Mouse (Mus musculus): ENCODE measurements at regions not wholly inside any gene's neighbourhood (a gene's known extent, or its start where the extent isn't known, plus 50 kb on each side); places are given as distances from the start of the nearest gene placed in this dataset.

DNA sequence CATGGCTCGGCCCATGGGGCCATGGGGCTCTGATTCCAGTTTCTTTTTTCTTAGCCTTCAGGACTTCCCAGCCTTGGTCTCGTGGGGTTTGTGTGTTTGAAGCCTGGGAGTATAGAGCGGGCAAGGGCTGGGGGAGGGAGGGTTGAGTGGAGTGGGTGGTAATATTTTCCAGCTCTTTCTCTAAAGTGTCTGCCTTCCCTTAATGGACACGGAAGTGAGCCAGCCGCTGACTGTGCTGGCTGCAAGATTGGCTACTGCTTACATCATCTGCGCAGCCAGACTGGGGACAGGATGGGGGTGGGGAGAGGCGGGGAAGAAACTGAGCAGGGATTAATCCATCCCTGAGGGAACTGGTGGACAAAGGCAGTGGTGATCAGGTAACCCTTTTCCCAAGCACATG lies 52.3 kb downstream of the Tnp1 start:
- no peaks in the 10 kb centered on the region for H3K9me3 ChIP-seq (ENCODE audit: control insufficient read depth, low read length)
- no peak overlapping the region for H3K4me3 ChIP-seq (ENCODE audit: low read length)
- peak overlapping the region; percentile 28 for H3K4me2 ChIP-seq (ENCODE audit: low read depth, low read length)
- peak overlapping the region; percentile 78 for H3K27ac ChIP-seq (ENCODE audit: low read length)
- H3K36me3 ChIP-seq (ENCODE audit: control insufficient read depth, insufficient read depth, low read length), result no peaks in the 10 kb centered on the region
- no peaks in the 10 kb centered on the region for H3K27me3 ChIP-seq (ENCODE audit: control insufficient read depth, insufficient read depth, low read depth, low read length)
- H3K4me1 ChIP-seq (replicated peaks; ENCODE audit: control insufficient read depth, insufficient read depth, low read length), result peaks cover 12% of the 10 kb centered on the region
- H3K9ac ChIP-seq (ENCODE audit: low read length), result peak overlapping the region; percentile 52
- 11% methylated on average over 7 of the region's 7 CpGs for WGBS
- ATAC-seq (ENCODE audit: low read depth), result peak; percentile 95

DNA sequence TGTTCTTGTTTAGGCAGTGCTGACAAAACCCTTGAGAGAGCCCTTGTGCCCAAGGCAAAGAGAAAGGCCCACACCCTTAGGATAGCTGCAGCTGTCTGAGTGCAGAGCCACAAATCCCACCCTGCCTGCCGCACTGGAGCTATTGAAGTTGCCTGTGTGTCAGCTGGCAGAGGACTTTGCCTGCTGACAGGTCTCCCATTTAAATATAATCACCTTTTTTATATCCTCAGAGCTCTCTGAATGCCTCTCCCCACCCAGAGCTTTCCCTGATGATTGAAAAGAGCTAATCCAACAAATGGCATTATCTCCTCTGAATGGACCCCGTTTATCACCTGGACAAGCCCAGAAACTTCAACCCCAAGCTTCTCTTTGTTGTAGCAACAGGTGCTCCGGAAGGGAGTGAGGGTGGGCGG lies 55.5 kb downstream of the Tnp1 start:
- ATAC-seq (ENCODE audit: low read depth), result no peak
- WGBS, result 25% methylated on average over 4 of the region's 4 CpGs
- H3K27ac ChIP-seq (ENCODE audit: low read length), result peak overlapping the region; percentile 14

DNA sequence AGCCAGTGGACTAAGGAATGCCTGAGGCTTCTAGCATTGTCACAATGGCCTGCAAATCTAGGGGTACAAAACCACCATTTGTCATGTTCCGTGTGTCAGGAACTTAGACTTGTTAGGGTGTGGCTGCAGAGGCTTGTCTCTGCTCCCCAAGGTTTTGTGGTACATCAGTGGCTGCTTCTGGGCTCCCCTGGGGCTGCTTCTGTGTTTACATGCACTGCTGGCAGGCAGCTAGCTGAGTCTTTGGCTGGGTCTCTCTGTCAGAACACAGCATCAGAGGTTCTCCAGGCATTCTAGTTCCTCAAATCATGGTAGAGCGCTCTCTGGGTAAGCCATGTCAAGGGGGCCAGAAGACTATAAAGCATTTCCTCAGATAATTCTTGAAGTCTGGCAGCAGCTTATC lies 60.3 kb downstream of the Tnp1 start:
- Histone ChIP-seq H3K4me1 (replicated peaks; ENCODE audit: control insufficient read depth, insufficient read depth, low read length) (peaks cover 4% of the 10 kb centered on the region; the same call in 1 of the 2 replicates), H3K4me3 (ENCODE audit: low read length) (no peak overlapping the region), H3K4me2 (ENCODE audit: low read depth, low read length) (no peak overlapping the region), H3K9ac (ENCODE audit: low read length) (no peak overlapping the region), H3K27ac (ENCODE audit: low read length) (no peak overlapping the region), H3K36me3 (ENCODE audit: control insufficient read depth, insufficient read depth, low read length) (no peaks in the 10 kb centered on the region), H3K27me3 (ENCODE audit: control insufficient read depth, insufficient read depth, low read depth, low read length) (no peaks in the 10 kb centered on the region), H3K9me3 (ENCODE audit: control insufficient read depth, low read length) (no peaks in the 10 kb centered on the region)
- 72% methylated on average over 2 of the region's 2 CpGs for WGBS
- ATAC-seq (ENCODE audit: low read depth), result no peak

More for the DNA sequence above, 55.5 kb downstream of the Tnp1 start:
- Histone ChIP-seq H3K4me3 (ENCODE audit: low read length) (no peak overlapping the region), H3K9ac (ENCODE audit: low read length) (no peak overlapping the region), H3K4me1 (replicated peaks; ENCODE audit: control insufficient read depth, insufficient read depth, low read length) (peaks cover 12% of the 10 kb centered on the region), H3K9me3 (ENCODE audit: control insufficient read depth, low read length) (no peaks in the 10 kb centered on the region), H3K4me2 (ENCODE audit: low read depth, low read length) (no peak overlapping the region), H3K27me3 (ENCODE audit: control insufficient read depth, insufficient read depth, low read depth, low read length) (no peaks in the 10 kb centered on the region), H3K36me3 (ENCODE audit: control insufficient read depth, insufficient read depth, low read length) (no peaks in the 10 kb centered on the region)

DNA sequence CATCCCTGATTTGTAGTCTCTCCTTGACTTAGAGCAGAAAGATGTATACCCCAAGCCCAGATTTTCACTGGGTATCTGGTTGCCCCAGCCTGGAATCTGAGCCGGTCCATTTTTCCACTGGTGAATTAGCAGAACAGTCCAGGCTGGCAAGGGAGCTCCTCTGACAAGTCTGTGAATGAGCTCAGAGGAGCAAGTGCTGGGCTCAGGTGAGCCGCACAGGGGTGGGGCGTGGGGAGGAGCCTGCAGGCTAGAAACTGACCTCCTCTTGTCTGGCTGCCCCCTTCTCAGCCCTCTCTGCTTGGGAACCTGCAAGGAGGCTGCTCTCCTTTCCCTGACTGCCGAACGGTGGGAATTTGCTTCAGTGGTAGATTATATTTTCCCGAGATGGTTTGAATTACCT lies 62.8 kb downstream of the Tnp1 start:
- Histone ChIP-seq H3K4me3 (ENCODE audit: low read length) (no peak overlapping the region), H3K27ac (ENCODE audit: low read length) (0 out of 2 replicates have a peak overlapping the region, but pooled peaks have one; percentile 38), H3K27me3 (ENCODE audit: control insufficient read depth, insufficient read depth, low read depth, low read length) (no peaks in the 10 kb centered on the region), H3K4me2 (ENCODE audit: low read depth, low read length) (0 out of 2 replicates have a peak overlapping the region, but pooled peaks have one; percentile 7), H3K9me3 (ENCODE audit: control insufficient read depth, low read length) (no peaks in the 10 kb centered on the region), H3K36me3 (ENCODE audit: control insufficient read depth, insufficient read depth, low read length) (no peaks in the 10 kb centered on the region), H3K4me1 (replicated peaks; ENCODE audit: control insufficient read depth, insufficient read depth, low read length) (peaks cover 3% of the 10 kb centered on the region; the same call in 1 of the 2 replicates), H3K9ac (ENCODE audit: low read length) (no peak overlapping the region)
- WGBS, result 32% methylated on average over 6 of the region's 6 CpGs
- peak; percentile 85; the same call in 1 of the 2 replicates for ATAC-seq (ENCODE audit: low read depth)

DNA sequence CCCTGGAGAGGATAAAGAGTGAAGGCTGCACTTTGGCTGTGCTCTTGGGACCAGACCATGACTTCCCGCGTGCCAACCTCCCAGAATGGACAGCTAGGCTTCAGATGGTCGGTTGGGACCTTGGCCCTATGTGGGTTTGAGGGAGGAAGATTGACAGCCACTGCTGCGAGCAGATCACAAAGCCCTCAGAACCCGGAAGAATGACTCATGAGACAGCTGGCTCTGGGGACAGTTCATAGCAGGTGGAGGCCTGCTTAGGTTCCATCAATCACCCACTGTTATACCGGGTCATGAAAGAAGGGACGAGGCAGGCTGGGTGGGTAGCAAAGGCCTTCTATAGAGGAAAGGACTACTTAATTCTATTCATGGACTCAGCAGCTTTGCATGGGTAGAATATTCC lies 63.9 kb downstream of the Tnp1 start:
- H3K27ac ChIP-seq (ENCODE audit: low read length), result no peak overlapping the region
- WGBS, result 68% methylated on average over 7 of the region's 7 CpGs
- no peaks in the 10 kb centered on the region for H3K27me3 ChIP-seq (ENCODE audit: control insufficient read depth, insufficient read depth, low read depth, low read length)
- H3K36me3 ChIP-seq (ENCODE audit: control insufficient read depth, insufficient read depth, low read length), result no peaks in the 10 kb centered on the region
- ATAC-seq (ENCODE audit: low read depth), result no peak
- H3K9ac ChIP-seq (ENCODE audit: low read length), result no peak overlapping the region
- peaks cover 6% of the 10 kb centered on the region; the same call in 1 of the 2 replicates for H3K4me1 ChIP-seq (replicated peaks; ENCODE audit: control insufficient read depth, insufficient read depth, low read length)
- no peaks in the 10 kb centered on the region for H3K9me3 ChIP-seq (ENCODE audit: control insufficient read depth, low read length)
- no peak overlapping the region for H3K4me3 ChIP-seq (ENCODE audit: low read length)
- no peak overlapping the region for H3K4me2 ChIP-seq (ENCODE audit: low read depth, low read length)

DNA sequence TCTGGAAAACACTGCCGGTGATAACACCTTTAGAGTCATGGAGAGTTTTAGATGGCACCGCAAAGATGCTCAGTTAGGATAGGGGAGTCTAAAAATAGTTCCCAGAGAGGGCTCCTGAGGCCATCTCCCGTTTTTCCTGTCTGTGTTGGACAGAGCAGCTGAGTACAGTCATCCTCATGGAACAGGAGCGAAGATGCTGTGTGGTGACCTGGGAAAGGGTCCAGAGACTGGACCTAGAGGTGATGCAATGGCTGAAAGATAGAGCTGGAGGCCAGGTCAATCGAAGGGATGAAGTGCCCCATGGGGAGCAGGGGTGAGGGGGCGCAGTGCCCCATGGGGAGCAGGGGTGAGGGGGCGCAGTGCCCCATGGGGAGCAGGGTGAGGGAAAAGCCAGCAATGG lies 64.3 kb downstream of the Tnp1 start:
- H3K9me3 ChIP-seq (ENCODE audit: control insufficient read depth, low read length), result no peaks in the 10 kb centered on the region
- H3K4me3 ChIP-seq (ENCODE audit: low read length), result no peak overlapping the region
- no peak for ATAC-seq (ENCODE audit: low read depth)
- WGBS, result 82% methylated on average over 7 of the region's 7 CpGs
- H3K27me3 ChIP-seq (ENCODE audit: control insufficient read depth, insufficient read depth, low read depth, low read length), result no peaks in the 10 kb centered on the region
- H3K9ac ChIP-seq (ENCODE audit: low read length), result no peak overlapping the region
- H3K36me3 ChIP-seq (ENCODE audit: control insufficient read depth, insufficient read depth, low read length), result no peaks in the 10 kb centered on the region
- H3K27ac ChIP-seq (ENCODE audit: low read length), result no peak overlapping the region
- no peak overlapping the region for H3K4me2 ChIP-seq (ENCODE audit: low read depth, low read length)
- peaks cover 7% of the 10 kb centered on the region for H3K4me1 ChIP-seq (replicated peaks; ENCODE audit: control insufficient read depth, insufficient read depth, low read length)

DNA sequence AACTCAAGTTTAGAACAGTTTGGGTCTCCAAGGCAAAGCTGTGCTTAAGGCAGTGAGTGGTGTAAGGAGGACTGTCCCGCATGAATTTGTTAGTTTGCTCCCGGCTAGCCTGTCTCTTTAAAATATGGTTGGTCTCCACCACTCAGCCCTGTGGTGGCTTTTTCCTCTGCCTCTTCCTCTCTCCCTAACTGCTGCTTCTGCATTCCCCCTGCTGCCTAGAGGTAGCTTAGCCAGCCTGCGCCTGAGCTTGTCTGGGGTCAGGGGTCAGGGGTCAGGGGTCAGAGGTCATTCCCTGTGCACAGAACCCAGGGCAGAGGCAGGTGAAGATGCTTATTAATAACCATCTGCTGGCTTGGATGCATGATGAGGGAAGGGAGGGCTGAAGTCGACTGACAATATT lies 69.5 kb downstream of the Tnp1 start:
- peaks cover 31% of the 10 kb centered on the region for H3K4me1 ChIP-seq (replicated peaks; ENCODE audit: control insufficient read depth, insufficient read depth, low read length)
- H3K36me3 ChIP-seq (ENCODE audit: control insufficient read depth, insufficient read depth, low read length), result no peaks in the 10 kb centered on the region
- no peaks in the 10 kb centered on the region for H3K27me3 ChIP-seq (ENCODE audit: control insufficient read depth, insufficient read depth, low read depth, low read length)
- H3K9me3 ChIP-seq (ENCODE audit: control insufficient read depth, low read length), result no peaks in the 10 kb centered on the region
- no peak overlapping the region for H3K4me3 ChIP-seq (ENCODE audit: low read length)
- peak overlapping the region; percentile 84 for H3K27ac ChIP-seq (ENCODE audit: low read length)
- peak; percentile 31; the same call in 1 of the 2 replicates for ATAC-seq (ENCODE audit: low read depth)
- 0 out of 2 replicates have a peak overlapping the region, but pooled peaks have one; percentile 21 for H3K4me2 ChIP-seq (ENCODE audit: low read depth, low read length)
- peak overlapping the region; percentile 23; the same call in 1 of the 2 replicates for H3K9ac ChIP-seq (ENCODE audit: low read length)
- WGBS, result 16% methylated on average over 4 of the region's 4 CpGs

DNA sequence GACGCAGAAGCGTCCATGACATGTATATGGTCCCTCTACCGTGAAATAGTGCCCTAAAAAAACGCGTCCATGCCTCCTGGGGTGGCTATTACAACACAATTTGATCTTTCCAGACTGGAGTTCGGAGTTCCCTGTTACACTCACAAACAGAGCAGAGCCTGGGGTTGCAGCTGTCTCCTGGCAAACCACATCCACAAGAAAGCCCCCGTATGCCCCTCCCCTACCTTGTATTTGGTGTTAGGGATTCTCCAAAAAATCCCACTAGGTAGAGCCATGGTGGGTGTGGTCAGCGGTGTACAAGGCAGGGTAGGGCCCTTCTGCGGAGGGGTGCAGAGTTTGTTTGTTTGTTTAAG lies 70.0 kb downstream of the Tnp1 start:
- Histone ChIP-seq H3K4me1 (replicated peaks; ENCODE audit: control insufficient read depth, insufficient read depth, low read length) (peaks cover 31% of the 10 kb centered on the region), H3K9me3 (ENCODE audit: control insufficient read depth, low read length) (no peaks in the 10 kb centered on the region), H3K4me3 (ENCODE audit: low read length) (peak overlapping the region; percentile 7), H3K36me3 (ENCODE audit: control insufficient read depth, insufficient read depth, low read length) (no peaks in the 10 kb centered on the region), H3K27ac (ENCODE audit: low read length) (peak overlapping the region; percentile 84), H3K9ac (ENCODE audit: low read length) (peak overlapping the region; percentile 24; the same call in 1 of the 2 replicates), H3K4me2 (ENCODE audit: low read depth, low read length) (peak overlapping the region; percentile 21), H3K27me3 (ENCODE audit: control insufficient read depth, insufficient read depth, low read depth, low read length) (no peaks in the 10 kb centered on the region)
- WGBS, result 12% methylated on average over 9 of the region's 9 CpGs
- ATAC-seq (ENCODE audit: low read depth), result no peak; the same call in 1 of the 2 replicates

DNA sequence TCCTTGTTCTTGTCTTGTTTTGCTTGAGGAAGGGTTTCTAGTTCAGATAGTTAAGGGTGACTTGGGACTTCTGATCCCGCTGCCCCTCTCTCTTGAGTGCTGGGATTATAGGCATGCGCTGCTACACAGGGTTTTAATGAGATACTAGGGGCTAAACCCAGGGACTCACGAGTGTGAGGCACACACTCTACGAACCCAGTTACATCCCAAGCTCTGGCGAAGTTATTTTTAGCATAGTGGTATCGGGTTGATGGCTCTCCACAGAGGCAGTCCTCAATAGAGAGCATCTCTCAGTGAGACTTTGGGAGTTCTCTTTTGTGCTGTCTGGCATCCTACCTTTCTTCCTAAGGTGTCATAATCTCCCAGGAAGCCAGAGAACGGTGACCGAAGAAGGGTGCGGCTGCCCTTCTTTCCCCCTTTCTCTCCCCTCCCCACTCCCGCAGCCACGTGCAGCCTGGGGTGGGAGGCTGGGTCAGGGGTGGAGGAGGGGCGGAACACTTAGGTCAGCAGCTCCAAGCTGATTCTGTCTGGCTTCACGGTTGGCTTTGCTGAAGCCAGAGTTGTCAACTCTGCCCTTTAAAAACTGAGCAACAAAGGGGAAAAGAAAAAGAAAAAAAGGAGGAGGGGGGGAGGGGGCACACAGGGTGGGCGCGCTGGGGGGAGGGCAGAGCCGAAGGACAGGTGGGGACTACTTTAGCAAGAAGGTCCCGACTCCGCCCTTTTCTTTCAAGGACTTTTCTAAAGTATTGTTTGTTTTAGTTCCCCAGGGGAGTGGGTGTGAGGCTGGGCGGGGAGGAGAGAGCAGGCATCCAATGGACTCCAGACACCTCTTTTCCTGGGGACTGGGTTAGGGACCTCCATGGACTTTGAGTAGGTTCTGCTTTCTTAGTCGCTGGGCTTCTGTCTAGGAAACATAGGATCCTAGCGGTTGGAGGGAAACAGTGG lies 70.4 kb upstream of the Igfbp5 start:
- peaks cover 31% of the 10 kb centered on the region for H3K4me1 ChIP-seq (replicated peaks; ENCODE audit: control insufficient read depth, insufficient read depth, low read length)
- H3K9me3 ChIP-seq (ENCODE audit: control insufficient read depth, low read length), result no peaks in the 10 kb centered on the region
- ATAC-seq (ENCODE audit: low read depth), result peak; percentile 80
- peak overlapping the region; percentile 84 for H3K27ac ChIP-seq (ENCODE audit: low read length)
- H3K27me3 ChIP-seq (ENCODE audit: control insufficient read depth, insufficient read depth, low read depth, low read length), result no peaks in the 10 kb centered on the region
- H3K4me2 ChIP-seq (ENCODE audit: low read depth, low read length), result peak overlapping the region; percentile 21
- H3K4me3 ChIP-seq (ENCODE audit: low read length), result peak overlapping the region; percentile 7
- peak overlapping the region; percentile 24; the same call in 1 of the 2 replicates for H3K9ac ChIP-seq (ENCODE audit: low read length)
- 10% methylated on average over 21 of the region's 21 CpGs for WGBS
- H3K36me3 ChIP-seq (ENCODE audit: control insufficient read depth, insufficient read depth, low read length), result no peaks in the 10 kb centered on the region

Measured in lung, embryonic 16.5 days (tissue).